ENCODE assay signal across 8 mouse cellular contexts in the genomic region with DNA sequence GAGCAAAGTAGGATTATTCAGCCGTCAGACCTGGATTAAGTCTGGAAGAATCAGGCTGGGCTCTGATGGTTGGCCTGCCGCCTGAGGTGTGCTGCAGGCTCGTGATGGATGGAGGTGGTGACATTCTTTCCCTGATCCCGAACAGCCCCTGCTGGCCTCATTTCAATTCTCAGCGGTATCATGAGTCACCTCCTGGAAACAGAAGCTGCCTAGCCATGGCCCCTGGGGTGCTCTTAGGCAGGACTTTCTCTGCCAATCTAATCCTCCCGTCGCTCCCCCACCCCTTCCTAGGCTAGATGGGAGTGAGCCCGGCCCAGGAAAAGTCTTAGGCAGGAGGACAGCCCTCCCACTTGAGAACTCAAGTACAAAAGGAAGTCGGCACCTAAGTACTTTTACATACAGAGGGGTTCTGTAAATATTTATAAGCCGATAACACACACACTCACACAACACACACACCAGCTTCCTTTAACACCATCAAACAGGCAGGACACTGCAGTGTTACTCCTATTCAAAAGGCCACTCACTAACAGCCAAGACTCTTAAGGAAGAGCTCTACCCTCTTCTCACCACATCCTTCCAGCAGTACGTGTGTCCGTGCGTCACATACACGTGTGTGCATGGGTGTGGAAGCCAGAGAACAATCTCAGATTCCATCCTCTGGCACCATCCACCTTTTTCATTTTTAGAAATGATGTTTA.
A peak's percentile ranks its signal among the peaks of the same experiment; 100 is the strongest.
DNase-seq lines count a peak whose midpoint lies in the region; ATAC-seq and TF ChIP-seq lines count a peak whose summit lies in the region.

No protein-coding gene starts in this region.

- H3K27me3 ChIP-seq in Patski = no peaks in the 10 kb centered on the region
- no peaks in the 10 kb centered on the region for H3K27me3 ChIP-seq in intestine, postnatal 0 days (replicated peaks; ENCODE audit: control insufficient read depth, insufficient read depth, low read length)

- no peak for TF ChIP-seq POLR2A in brain, embryonic 14.5 days (IDR thresholded peaks at IDR 0.05; ENCODE audit: borderline replicate concordance, extremely low read depth, insufficient read depth, insufficient read length, poor library complexity, severe bottlenecking)

- H3K4me3 ChIP-seq in intestine, postnatal 0 days (ENCODE audit: low read depth, low read length) = no peak overlapping the region

- H3K4me2 ChIP-seq in intestine, postnatal 0 days (replicated peaks; ENCODE audit: low read depth) = no peak overlapping the region

- POLR2A ChIA-PET in Patski (lab: Charles Lee) = no interaction called here

- no peak overlapping the region for H3K27ac ChIP-seq in intestine, postnatal 0 days (ENCODE audit: low read depth, low read length)

- WGBS in intestine, postnatal 0 days = 20% methylated on average over 14 of the region's 14 CpGs

- intact Hi-C loops in gastrocnemius, postnatal 36 days (cut with DNase I) = no loop called here

- peak; percentile 2 for DNase-seq in Patski (ENCODE audit: low read depth, low spot score)
- DNase-seq in brain, embryonic 14.5 days (ENCODE audit: low read depth) = peak; percentile 68
- DNase-seq in gastrocnemius, postnatal 36 days = peak; percentile 49 to 69
- DNase-seq in lung, postnatal 25 days (ENCODE audit: low spot score) = peak; percentile 59
- no peak for DNase-seq in B cell, adult 2 months
- DNase-seq in spleen, postnatal 10 days (ENCODE audit: low spot score in 2 of 2) = no peak
- DNase-seq in spleen, postnatal 14 days (ENCODE audit: low spot score in 2 of 2) = no peak

- ATAC-seq in Patski = peak; percentile 55
- peak; percentile 25; the same call in 1 of the 2 replicates for ATAC-seq in intestine, postnatal 0 days

- no peaks in the 10 kb centered on the region for H3K36me3 ChIP-seq in intestine, postnatal 0 days (ENCODE audit: control insufficient read depth, insufficient read depth)

- in situ Hi-C loops in Patski (cut with MboI; ENCODE audit: low pct_unique_long_range_greater_than_20kb) = no loop called here

- 0 out of 2 replicates have a peak, but pooled peaks cover 5% of the 10 kb centered on the region for H3K4me1 ChIP-seq in intestine, postnatal 0 days (replicated peaks; ENCODE audit: control insufficient read depth, insufficient read depth, low read length)

- no peaks in the 10 kb centered on the region for H3K9me3 ChIP-seq in intestine, postnatal 0 days (ENCODE audit: control insufficient read depth)

- CTCF ChIA-PET in Patski (lab: Charles Lee) = no interaction called here

- H3K9ac ChIP-seq in intestine, postnatal 0 days (ENCODE audit: low read depth, low read length) = no peak overlapping the region

- TF ChIP-seq CTCF in Patski (IDR thresholded peaks at IDR 0.05) = no peak
- TF ChIP-seq CTCF in brain, embryonic 14.5 days (IDR thresholded peaks at IDR 0.05; ENCODE audit: borderline replicate concordance, extremely low read depth, insufficient read depth, insufficient read length) = no peak
- peak; percentile 25 for TF ChIP-seq CTCF in intestine, postnatal 0 days (IDR thresholded peaks at IDR 0.05; ENCODE audit: low read depth)

Comparison
In these comparisons a context has a peak if more than half of its experiments do, and no peak if none do; other contexts are left out.
1. DNase-seq: peak in Patski (single experiment), brain, embryonic 14.5 days (single experiment), gastrocnemius, postnatal 36 days (2 of 2) and lung, postnatal 25 days (single experiment); none in B cell, adult 2 months (0 of 2), spleen, postnatal 10 days (0 of 2) and spleen, postnatal 14 days (0 of 2).